Mouse (Mus musculus): ENCODE results near the gene Fam193a. TPM values are rescaled to one million over a fixed set of nuclear protein-coding genes. Genes with fewer than 3 reads are reported as not detected.

Gene Fam193a
- polyA plus RNA-seq, 1 experiment from 2014 or later, result 12.4 TPM

GRCm38 (mm10) chr5:34487320-34488090 is 117.8 kb downstream of the Fam193a start:
- DNase-seq (ENCODE audit: low spot score) (no peak), ATAC-seq (ENCODE audit: insufficient read depth, low FRiP score, low TSS enrichment) (no peak)
- Histone ChIP-seq H3K4me2 (ENCODE audit: low read depth) (no peak overlapping the region), H3K27me3 (ENCODE audit: control insufficient read depth, insufficient read depth, low read length) (no peaks in the 10 kb centered on the region), H3K36me3 (ENCODE audit: control insufficient read depth, insufficient read depth, low read length) (peaks cover 7% of the 10 kb centered on the region), H3K4me3 (ENCODE audit: low read depth, low read length) (no peak overlapping the region), H3K27ac (ENCODE audit: low read depth, low read length) (no peak overlapping the region), H3K9ac (ENCODE audit: low read length) (no peak overlapping the region), H3K4me1 (ENCODE audit: control insufficient read depth, insufficient read depth, low read length) (no peaks in the 10 kb centered on the region), H3K9me3 (ENCODE audit: control insufficient read depth, low read length) (no peaks in the 10 kb centered on the region)
- WGBS, result 79% methylated on average over 6 of the region's 6 CpGs

GRCm38 (mm10) chr5:34488741-34489417 is 119.1 kb downstream of the Fam193a start:
- Histone ChIP-seq H3K9me3 (ENCODE audit: control insufficient read depth, low read length) (no peaks in the 10 kb centered on the region), H3K27me3 (ENCODE audit: control insufficient read depth, insufficient read depth, low read length) (no peaks in the 10 kb centered on the region), H3K4me1 (ENCODE audit: control insufficient read depth, insufficient read depth, low read length) (no peaks in the 10 kb centered on the region), H3K9ac (ENCODE audit: low read length) (no peak overlapping the region), H3K4me3 (ENCODE audit: low read depth, low read length) (no peak overlapping the region), H3K36me3 (ENCODE audit: control insufficient read depth, insufficient read depth, low read length) (peaks cover 7% of the 10 kb centered on the region), H3K27ac (ENCODE audit: low read depth, low read length) (no peak overlapping the region), H3K4me2 (ENCODE audit: low read depth) (no peak overlapping the region)
- WGBS, result 79% methylated on average over 6 of the region's 6 CpGs
- DNase-seq (ENCODE audit: low spot score), result no peak
- ATAC-seq (ENCODE audit: insufficient read depth, low FRiP score, low TSS enrichment), result no peak

- no peak overlapping the region for H3K27ac ChIP-seq (ENCODE audit: low read depth, low read length)
- no peaks in the 10 kb centered on the region for H3K27me3 ChIP-seq (ENCODE audit: control insufficient read depth, insufficient read depth, low read length)
- no peaks in the 10 kb centered on the region for H3K9me3 ChIP-seq (ENCODE audit: control insufficient read depth, low read length)
- WGBS, result 88% methylated on average over 3 of the region's 3 CpGs
- H3K9ac ChIP-seq (ENCODE audit: low read length), result no peak overlapping the region
- no peak overlapping the region for H3K4me2 ChIP-seq (ENCODE audit: low read depth)
- DNase-seq (ENCODE audit: low spot score) (no peak), ATAC-seq (ENCODE audit: insufficient read depth, low FRiP score, low TSS enrichment) (no peak)
- H3K4me3 ChIP-seq (ENCODE audit: low read depth, low read length), result no peak overlapping the region
- H3K36me3 ChIP-seq (ENCODE audit: control insufficient read depth, insufficient read depth, low read length), result peaks cover 7% of the 10 kb centered on the region
- H3K4me1 ChIP-seq (ENCODE audit: control insufficient read depth, insufficient read depth, low read length), result no peaks in the 10 kb centered on the region
These were observed 119.7 kb downstream of the Fam193a start for GRCm38 (mm10) chr5:34489418-34489787.

- Histone ChIP-seq H3K27me3 (ENCODE audit: control insufficient read depth, insufficient read depth, low read length) (no peaks in the 10 kb centered on the region), H3K9ac (ENCODE audit: low read length) (no peak overlapping the region), H3K4me3 (ENCODE audit: low read depth, low read length) (no peak overlapping the region), H3K36me3 (ENCODE audit: control insufficient read depth, insufficient read depth, low read length) (no peaks in the 10 kb centered on the region), H3K4me2 (ENCODE audit: low read depth) (no peak overlapping the region), H3K27ac (ENCODE audit: low read depth, low read length) (no peak overlapping the region), H3K9me3 (ENCODE audit: control insufficient read depth, low read length) (no peaks in the 10 kb centered on the region), H3K4me1 (ENCODE audit: control insufficient read depth, insufficient read depth, low read length) (no peaks in the 10 kb centered on the region)
- ATAC-seq (ENCODE audit: insufficient read depth, low FRiP score, low TSS enrichment) (no peak), DNase-seq (ENCODE audit: low spot score) (no peak)
- 74% methylated on average over 6 of the region's 6 CpGs for WGBS
These were observed 127.0 kb downstream of the Fam193a start for GRCm38 (mm10) chr5:34496745-34497144.

GRCm38 (mm10) chr5:34500886-34501285 is 131.2 kb downstream of the Fam193a start:
- DNase-seq (ENCODE audit: low spot score), result no peak
- H3K4me2 ChIP-seq (ENCODE audit: low read depth), result no peak overlapping the region
- WGBS, result 80% methylated on average over 5 of the region's 5 CpGs
- H3K9me3 ChIP-seq (ENCODE audit: control insufficient read depth, low read length), result no peaks in the 10 kb centered on the region
- H3K27me3 ChIP-seq (ENCODE audit: control insufficient read depth, insufficient read depth, low read length), result no peaks in the 10 kb centered on the region
- H3K4me1 ChIP-seq (ENCODE audit: control insufficient read depth, insufficient read depth, low read length), result no peaks in the 10 kb centered on the region
- H3K36me3 ChIP-seq (ENCODE audit: control insufficient read depth, insufficient read depth, low read length), result no peaks in the 10 kb centered on the region
- ATAC-seq (ENCODE audit: insufficient read depth, low FRiP score, low TSS enrichment), result no peak
- H3K9ac ChIP-seq (ENCODE audit: low read length), result no peak overlapping the region
- no peak overlapping the region for H3K4me3 ChIP-seq (ENCODE audit: low read depth, low read length)
- H3K27ac ChIP-seq (ENCODE audit: low read depth, low read length), result no peak overlapping the region

- Histone ChIP-seq H3K27ac (ENCODE audit: low read depth, low read length) (no peak overlapping the region), H3K4me2 (ENCODE audit: low read depth) (no peak overlapping the region), H3K36me3 (ENCODE audit: control insufficient read depth, insufficient read depth, low read length) (no peaks in the 10 kb centered on the region), H3K27me3 (ENCODE audit: control insufficient read depth, insufficient read depth, low read length) (no peaks in the 10 kb centered on the region), H3K4me1 (ENCODE audit: control insufficient read depth, insufficient read depth, low read length) (no peaks in the 10 kb centered on the region), H3K4me3 (ENCODE audit: low read depth, low read length) (no peak overlapping the region), H3K9ac (ENCODE audit: low read length) (no peak overlapping the region), H3K9me3 (ENCODE audit: control insufficient read depth, low read length) (no peaks in the 10 kb centered on the region)
- ATAC-seq (ENCODE audit: insufficient read depth, low FRiP score, low TSS enrichment) (no peak), DNase-seq (ENCODE audit: low spot score) (no peak)
- 86% methylated on average over 3 of the region's 3 CpGs for WGBS
These were observed 131.9 kb downstream of the Fam193a start for GRCm38 (mm10) chr5:34501588-34501987.

- no peak for ATAC-seq (ENCODE audit: insufficient read depth, low FRiP score, low TSS enrichment)
- WGBS, result 82% methylated on average over 1 of the region's 1 CpGs
- H3K27me3 ChIP-seq (ENCODE audit: control insufficient read depth, insufficient read depth, low read length), result no peaks in the 10 kb centered on the region
These were observed 132.7 kb downstream of the Fam193a start for GRCm38 (mm10) chr5:34502411-34502810.

GRCm38 (mm10) chr5:34502821-34503220 is 133.1 kb downstream of the Fam193a start:
- Histone ChIP-seq H3K4me2 (ENCODE audit: low read depth) (no peak overlapping the region), H3K9me3 (ENCODE audit: control insufficient read depth, low read length) (no peaks in the 10 kb centered on the region), H3K27ac (ENCODE audit: low read depth, low read length) (no peak overlapping the region), H3K27me3 (ENCODE audit: control insufficient read depth, insufficient read depth, low read length) (no peaks in the 10 kb centered on the region), H3K9ac (ENCODE audit: low read length) (no peak overlapping the region), H3K36me3 (ENCODE audit: control insufficient read depth, insufficient read depth, low read length) (no peaks in the 10 kb centered on the region), H3K4me3 (ENCODE audit: low read depth, low read length) (no peak overlapping the region), H3K4me1 (ENCODE audit: control insufficient read depth, insufficient read depth, low read length) (no peaks in the 10 kb centered on the region)
- no peak for ATAC-seq (ENCODE audit: insufficient read depth, low FRiP score, low TSS enrichment)
- no peak for DNase-seq (ENCODE audit: low spot score)
- 75% methylated on average over 6 of the region's 6 CpGs for WGBS

More at GRCm38 (mm10) chr5:34502411-34502810, 132.7 kb downstream of the Fam193a start:
- Histone ChIP-seq H3K36me3 (ENCODE audit: control insufficient read depth, insufficient read depth, low read length) (no peaks in the 10 kb centered on the region), H3K4me3 (ENCODE audit: low read depth, low read length) (no peak overlapping the region), H3K9ac (ENCODE audit: low read length) (no peak overlapping the region), H3K27ac (ENCODE audit: low read depth, low read length) (no peak overlapping the region), H3K4me2 (ENCODE audit: low read depth) (no peak overlapping the region), H3K4me1 (ENCODE audit: control insufficient read depth, insufficient read depth, low read length) (no peaks in the 10 kb centered on the region), H3K9me3 (ENCODE audit: control insufficient read depth, low read length) (no peaks in the 10 kb centered on the region)
- DNase-seq (ENCODE audit: low spot score), result no peak

GRCm38 (mm10) chr5:34512486-34512885 is 142.8 kb downstream of the Fam193a start:
- H3K27ac ChIP-seq (ENCODE audit: low read depth, low read length), result no peak overlapping the region
- 85% methylated on average over 3 of the region's 3 CpGs for WGBS
- DNase-seq (ENCODE audit: low spot score) (no peak), ATAC-seq (ENCODE audit: insufficient read depth, low FRiP score, low TSS enrichment) (no peak)
- H3K4me2 ChIP-seq (ENCODE audit: low read depth), result no peak overlapping the region
- no peaks in the 10 kb centered on the region for H3K9me3 ChIP-seq (ENCODE audit: control insufficient read depth, low read length)
- H3K27me3 ChIP-seq (ENCODE audit: control insufficient read depth, insufficient read depth, low read length), result peaks cover 9% of the 10 kb centered on the region
- H3K9ac ChIP-seq (ENCODE audit: low read length), result no peak overlapping the region
- no peaks in the 10 kb centered on the region for H3K36me3 ChIP-seq (ENCODE audit: control insufficient read depth, insufficient read depth, low read length)
- H3K4me1 ChIP-seq (ENCODE audit: control insufficient read depth, insufficient read depth, low read length), result no peaks in the 10 kb centered on the region
- no peak overlapping the region for H3K4me3 ChIP-seq (ENCODE audit: low read depth, low read length)
